Mouse (Mus musculus) MEL (cell line): Measurements from ENCODE around the gene Mrps21. TPM values are rescaled to one million over a fixed set of nuclear protein-coding genes. Genes with fewer than 3 reads are reported as not detected.
A peak's percentile ranks its signal among the peaks of the same experiment; 100 is the strongest.

Experiments
- DNase-seq: peaks from one replicate; pipeline ENCODE4 v3.0.0; 2011; ENCODE audit warnings: low read depth, low spot score
- H3K27ac ChIP-seq: 2 replicates; pipeline ENCODE4 v1.5.1; 2012; ENCODE audit warnings: low read depth, mild to moderate bottlenecking, control low read depth, low read length, moderate library complexity; ENCODE audit not compliant: control insufficient read depth
- H3K27me3 ChIP-seq, 2 experiments: fragments of 150-350 bp in 1 of 2; sonication (generic) in 1 of 2; 2 replicates each; pipeline ENCODE4 v1.6.1; 2012; ENCODE audit warnings: low read length in 2 of 2, mild to moderate bottlenecking in 2 of 2, improper control_type of control experiment in 1 of 2, moderate library complexity in 1 of 2; ENCODE audit not compliant: insufficient read depth in 2 of 2, control insufficient read depth in 1 of 2
- H3K36me3 ChIP-seq, 2 experiments: 2 replicates each; pipeline ENCODE4 v1.6.1; 2012 to 2014; ENCODE audit warnings: low read length in 2 of 2, improper control_type of control experiment in 1 of 2, inconsistent platforms in 1 of 2, mild to moderate bottlenecking in 1 of 2; ENCODE audit not compliant: insufficient read depth in 2 of 2, control insufficient read depth in 1 of 2
- H3K4me1 ChIP-seq, 2 experiments: fragments of 150-350 bp in 1 of 2; sonication (generic) in 1 of 2; 2 replicates each; pipeline ENCODE4 v1.6.1; 2012; ENCODE audit warnings: low read length in 2 of 2, improper control_type of control experiment in 1 of 2, mild to moderate bottlenecking in 1 of 2; ENCODE audit not compliant: insufficient read depth in 2 of 2, control insufficient read depth in 1 of 2
- H3K4me3 ChIP-seq, 2 experiments: fragments of 150-350 bp in 1 of 2; sonication (generic) in 1 of 2; 2 replicates each; pipeline ENCODE4 v1.5.1; 2012; ENCODE audit warnings: low read depth in 2 of 2, low read length in 2 of 2, mild to moderate bottlenecking in 2 of 2, moderate library complexity in 2 of 2, control low read depth in 1 of 2, improper control_type of control experiment in 1 of 2; ENCODE audit not compliant: control insufficient read depth in 1 of 2, insufficient read depth in 1 of 2
- H3K79me2 ChIP-seq: 2 replicates; pipeline ENCODE4 v1.6.1; 2012; ENCODE audit warnings: mild to moderate bottlenecking, low read length, moderate library complexity; ENCODE audit not compliant: control insufficient read depth, poor library complexity, insufficient read depth
- H3K9ac ChIP-seq: 2 replicates; pipeline ENCODE4 v1.6.1; 2012; ENCODE audit warnings: low read depth, mild to moderate bottlenecking, control low read depth, low read length, moderate library complexity; ENCODE audit not compliant: control insufficient read depth, poor library complexity, severe bottlenecking
- H3K9me3 ChIP-seq: fragments of 150-350 bp; sonication (generic); replicated peaks from 2 replicates; pipeline ENCODE4 v1.6.1; 2012; ENCODE audit warnings: mild to moderate bottlenecking, low read length, improper control_type of control experiment, moderate library complexity; ENCODE audit not compliant: insufficient read depth
- CHD2 ChIP-seq: IDR thresholded peaks from 2 replicates; pipeline ENCODE4 v1.6.1; 2011; ENCODE audit warnings: low read length, improper control_type of control experiment
- CTCF ChIP-seq, 3 experiments: IDR thresholded peaks in 2 of 3; conservative IDR thresholded peaks in 1 of 3; 2 replicates each; pipeline ENCODE4 v1.5.1; 2011 to 2012; ENCODE audit warnings: low read length in 3 of 3, low read depth in 2 of 3, mild to moderate bottlenecking in 2 of 3, improper control_type of control experiment in 1 of 3, inconsistent platforms in 1 of 3, mixed read lengths in 1 of 3, moderate library complexity in 1 of 3; ENCODE audit not compliant: control insufficient read depth in 1 of 3, insufficient read depth in 1 of 3, poor library complexity in 1 of 3, severe bottlenecking in 1 of 3
- E2F4 ChIP-seq: IDR thresholded peaks from 2 replicates; pipeline ENCODE4 v1.6.1; 2011; ENCODE audit warnings: low read depth, low read length, improper control_type of control experiment, borderline replicate concordance
- EP300 ChIP-seq, 2 experiments: IDR thresholded peaks; 2 replicates each; pipeline ENCODE4 v1.6.1; 2011; ENCODE audit warnings: improper control_type of control experiment in 2 of 2, low read length in 2 of 2, low read depth in 1 of 2, mild to moderate bottlenecking in 1 of 2
- ETS1 ChIP-seq: IDR thresholded peaks from 2 replicates; pipeline ENCODE4 v1.6.1; 2012; ENCODE audit warnings: low read depth, mild to moderate bottlenecking, inconsistent platforms, low read length, improper control_type of control experiment, moderate library complexity
- GATA1 ChIP-seq: IDR thresholded peaks from 2 replicates; pipeline ENCODE4 v1.6.1; 2011; ENCODE audit warnings: low read depth, low read length, improper control_type of control experiment
- MAZ ChIP-seq: IDR thresholded peaks from 2 replicates; pipeline ENCODE4 v1.6.1; 2012; ENCODE audit warnings: low read depth, mild to moderate bottlenecking, inconsistent platforms, low read length, improper control_type of control experiment
- MEF2A ChIP-seq: IDR thresholded peaks from 2 replicates; pipeline ENCODE4 v1.6.1; 2014; ENCODE audit warnings: low read depth, mild to moderate bottlenecking, inconsistent platforms, low read length, improper control_type of control experiment; ENCODE audit not compliant: poor library complexity, insufficient replicate concordance, severe bottlenecking; ENCODE audit errors: extremely low read depth
- MYB ChIP-seq: IDR thresholded peaks from 2 replicates; pipeline ENCODE4 v1.6.1; 2011; ENCODE audit warnings: mild to moderate bottlenecking, low read depth, low read length, improper control_type of control experiment
- NRF1 ChIP-seq: IDR thresholded peaks from 2 replicates; pipeline ENCODE4 v1.6.1; 2014; ENCODE audit warnings: low read depth, mild to moderate bottlenecking, inconsistent platforms, low read length, improper control_type of control experiment, moderate library complexity; ENCODE audit not compliant: poor library complexity, insufficient read depth, severe bottlenecking
- POLR2A ChIP-seq, 2 experiments: IDR thresholded peaks; 2 replicates each; pipeline ENCODE4 v1.6.1; 2011 to 2012; ENCODE audit warnings: low read length in 2 of 2, mild to moderate bottlenecking in 2 of 2, control low read depth in 1 of 2, improper control_type of control experiment in 1 of 2, low read depth in 1 of 2, moderate library complexity in 1 of 2; ENCODE audit not compliant: control insufficient read depth in 1 of 2, insufficient read depth in 1 of 2, poor library complexity in 1 of 2
- POLR2AphosphoS2 ChIP-seq: IDR thresholded peaks from 2 replicates; pipeline ENCODE4 v1.6.1; 2011; ENCODE audit warnings: low read length, improper control_type of control experiment
- RAD21 ChIP-seq: IDR thresholded peaks from 2 replicates; pipeline ENCODE4 v1.6.1; 2011; ENCODE audit warnings: mild to moderate bottlenecking, low read depth, low read length, improper control_type of control experiment
- SIN3A ChIP-seq: IDR thresholded peaks from 2 replicates; pipeline ENCODE4 v1.6.1; 2012; ENCODE audit warnings: low read length, improper control_type of control experiment, inconsistent platforms
- TAL1 ChIP-seq: IDR thresholded peaks from 2 replicates; pipeline ENCODE4 v1.6.1; 2012; ENCODE audit warnings: mild to moderate bottlenecking, inconsistent platforms, low read length, moderate library complexity, mixed read lengths
- TBP ChIP-seq: IDR thresholded peaks from 2 replicates; pipeline ENCODE4 v1.8.0; 2011; ENCODE audit warnings: low read depth, low read length, improper control_type of control experiment
- TCF12 ChIP-seq: IDR thresholded peaks from 2 replicates; pipeline ENCODE4 v1.6.1; 2014; ENCODE audit warnings: low read depth, mild to moderate bottlenecking, inconsistent platforms, low read length, improper control_type of control experiment, moderate library complexity
- USF1 ChIP-seq: IDR thresholded peaks from 2 replicates; pipeline ENCODE4 v1.6.1; 2014; ENCODE audit warnings: low read depth, mild to moderate bottlenecking, inconsistent platforms, low read length, improper control_type of control experiment, moderate library complexity
- ZKSCAN1 ChIP-seq: IDR thresholded peaks from 2 replicates; pipeline ENCODE4 v1.6.1; 2012; ENCODE audit warnings: low read depth, mild to moderate bottlenecking, inconsistent platforms, low read length, improper control_type of control experiment, moderate library complexity
- polyA plus RNA-seq, 2 experiments: library from polyadenylated mRNA; stranded (reverse) in 1 of 2; unstranded in 1 of 2; fragments of >175 nt in 1 of 2; fragments of >200 nt in 1 of 2; gene quantifications; 2 replicates each; pipeline versions ENCODE4 v1.2.1 to v1.2.4; 2012; ENCODE audit warnings: low replicate concordance in 2 of 2, low read depth in 1 of 2; ENCODE audit not compliant: insufficient read length in 2 of 2, insufficient read depth in 1 of 2, missing spikeins in 1 of 2
- total RNA-seq: library from RNA; depleted of rRNA; stranded (reverse); fragments of 300-350 nt; gene quantifications from 2 replicates; pipeline ENCODE4 v1.2.3, GENCODE M21; 2012

The Mrps21 gene
- total and polyA plus RNA-seq, 3 experiments: 469 to 586 TPM; not detected in 1

DNA sequence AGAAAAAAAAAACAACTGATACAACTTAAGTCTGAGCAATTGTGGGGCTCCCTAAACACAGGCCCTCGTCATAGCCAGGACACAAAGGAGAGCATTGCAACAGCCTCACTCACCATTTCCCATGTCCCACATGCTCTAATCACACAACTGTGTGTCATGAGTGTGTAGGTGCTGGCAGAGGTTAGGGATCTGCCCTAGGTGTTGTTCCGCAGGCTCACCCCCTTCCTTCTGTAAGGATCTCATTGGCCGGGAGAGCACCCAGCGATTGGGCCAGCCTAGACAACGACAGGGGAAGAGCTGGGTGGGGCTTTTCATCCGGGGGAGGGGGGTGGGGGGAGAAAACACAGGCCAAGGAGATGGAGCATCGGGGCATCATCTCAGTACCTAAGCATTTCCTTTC is 7.7 kb downstream of the Mrps21 start:
- H3K9me3 ChIP-seq: no peaks in the 10 kb centered on the region
- TF ChIP-seq GATA1 (no peak), POLR2A (IDR thresholded peaks at IDR 0.05; ENCODE audit: control insufficient read depth in 1 of 2, insufficient read depth in 1 of 2, low read depth in 1 of 2, low read length in 2 of 2, poor library complexity in 1 of 2) (no peak), MYB (no peak), E2F4 (no peak), TCF12 (no peak)
- no peaks in the 10 kb centered on the region for H3K27me3 ChIP-seq
- H3K4me3 ChIP-seq: no peak overlapping the region
- no peak for DNase-seq
- no peaks in the 10 kb centered on the region for H3K79me2 ChIP-seq
- H3K4me1 ChIP-seq: no peaks in the 10 kb centered on the region
- H3K27ac ChIP-seq: no peak overlapping the region
- H3K36me3 ChIP-seq: peaks cover 0 to 3% of the 10 kb centered on the region in 2 experiments; a peak in 2 of 4 replicates
- no peak overlapping the region for H3K9ac ChIP-seq

DNA sequence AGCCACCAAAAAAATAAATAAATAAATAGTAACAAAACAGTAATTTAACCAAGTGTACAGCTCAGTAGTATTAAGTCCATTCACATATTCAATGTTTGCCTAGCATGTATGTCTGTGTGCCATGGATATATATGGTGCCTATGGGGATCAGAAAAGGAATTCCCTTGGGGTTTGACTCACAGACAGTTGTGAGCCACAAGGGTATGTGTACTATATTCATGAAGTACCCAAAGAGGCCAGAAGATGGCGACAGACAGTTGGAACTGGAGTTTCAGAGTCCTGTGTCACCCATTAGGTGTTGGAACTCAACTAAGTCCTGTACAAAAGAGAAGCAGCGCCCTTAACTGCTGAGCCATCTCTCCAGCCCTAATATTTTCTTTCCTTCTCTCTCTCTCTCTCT is 9.5 kb downstream of the Mrps21 start:
- peak; percentile 97 for DNase-seq

DNA sequence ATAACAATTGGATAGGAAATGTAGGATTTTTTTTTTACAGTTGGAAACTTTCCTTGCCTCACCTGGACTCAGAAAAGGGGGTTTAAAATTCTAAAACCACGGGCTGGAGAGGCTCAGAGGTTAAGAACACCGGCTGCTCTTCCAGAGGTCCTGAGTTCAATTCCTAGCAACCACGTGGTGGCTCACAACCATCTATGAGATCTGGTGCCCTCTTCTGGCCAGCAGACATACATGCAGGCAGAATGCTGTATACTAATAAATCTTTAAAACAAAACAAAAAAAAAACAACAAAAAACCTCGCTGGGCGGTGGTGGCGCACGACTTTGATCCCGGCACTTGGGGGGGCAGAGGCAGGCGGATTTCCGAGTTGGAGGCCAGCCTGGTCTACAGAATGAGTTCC is 10.1 kb downstream of the Mrps21 start:
- H3K27me3 ChIP-seq: no peaks in the 10 kb centered on the region
- H3K79me2 ChIP-seq: no peaks in the 10 kb centered on the region; the same call in 1 of the 2 replicates
- no peaks in the 10 kb centered on the region for H3K4me1 ChIP-seq
- no peak for TF ChIP-seq TCF12
- no peak for TF ChIP-seq MAZ
- peak in 2 of 3 experiments; percentile 63 to 65; a peak in 4 of 6 replicates for TF ChIP-seq CTCF (IDR thresholded peaks at IDR 0.05 in 2 of 3, conservative IDR thresholded peaks at IDR 0.05 in 1 of 3; ENCODE audit: control insufficient read depth in 1 of 3, insufficient read depth in 1 of 3, low read depth in 2 of 3, low read length in 3 of 3, poor library complexity in 1 of 3, severe bottlenecking in 1 of 3)
- DNase-seq: peak; percentile 86
- H3K9ac ChIP-seq: no peak overlapping the region
- no peak overlapping the region for H3K27ac ChIP-seq
- H3K36me3 ChIP-seq: peaks cover 0 to 3% of the 10 kb centered on the region in 2 experiments; a peak in 2 of 4 replicates
- H3K9me3 ChIP-seq: no peaks in the 10 kb centered on the region
- no peak overlapping the region for H3K4me3 ChIP-seq

More for the DNA sequence above, 9.5 kb downstream of the Mrps21 start:
- Histone ChIP-seq H3K27me3 (no peaks in the 10 kb centered on the region), H3K27ac (no peak overlapping the region), H3K9ac (no peak overlapping the region), H3K9me3 (no peaks in the 10 kb centered on the region), H3K36me3 (peaks cover 0 to 2% of the 10 kb centered on the region in 2 experiments; a peak in 2 of 4 replicates), H3K4me1 (no peaks in the 10 kb centered on the region), H3K79me2 (no peaks in the 10 kb centered on the region), H3K4me3 (no peak overlapping the region)
- TF ChIP-seq TAL1 (no peak), EP300 (IDR thresholded peaks at IDR 0.05; ENCODE audit: low read depth in 1 of 2, low read length in 2 of 2) (no peak), RAD21 (no peak), SIN3A (no peak), MEF2A (no peak), ETS1 (no peak), ZKSCAN1 (no peak), TBP (peak; percentile 43; the same call in 1 of the 2 replicates), CHD2 (no peak), USF1 (no peak), NRF1 (no peak), CTCF (IDR thresholded peaks at IDR 0.05 in 2 of 3, conservative IDR thresholded peaks at IDR 0.05 in 1 of 3; ENCODE audit: control insufficient read depth in 1 of 3, insufficient read depth in 1 of 3, low read depth in 2 of 3, low read length in 3 of 3, poor library complexity in 1 of 3, severe bottlenecking in 1 of 3) (peak in 2 of 3 experiments; percentile 72 to 98; a peak in 4 of 6 replicates), POLR2AphosphoS2 (no peak)
